In genomic region chr6:12082125-12082524, GRCm38 (mm10) we compare ENCODE assay signal across 28 mouse cellular contexts.
DNase-seq lines count a peak whose midpoint lies in the region; ATAC-seq and TF ChIP-seq lines count a peak whose summit lies in the region.
"Had no signal": no experiment of that assay in that cellular context is flagged by ENCODE, and none has a peak within 500 bp of the region (broad histone marks: within the 10 kb centered on the region; RNA-seq: fewer than 3 reads in every experiment).

No protein-coding gene starts in this region.

- DNase-seq in layer of hippocampus, adult 2 months (ENCODE audit: low spot score in 2 of 2) = no peak
- DNase-seq in layer of hippocampus, postnatal 25 days (ENCODE audit: extremely low spot score in 1 of 2, low spot score in 1 of 2) = no peak
- DNase-seq in NIH3T3 (ENCODE audit: low read depth) = peak; percentile 19
- DNase-seq in right cerebral cortex, postnatal 36 days (ENCODE audit: low spot score in 2 of 2) = no peak
- DNase-seq: adrenal gland, postnatal 14 days; B cell, adult 2 months; cerebellum, adult 11 months; cerebellum, adult 9-10 months; cerebellum, postnatal 36 days; gastrocnemius, adult 2 months; heart, postnatal 10 days; kidney, postnatal 4 days; liver; lung, postnatal 10 days; right cerebral cortex, postnatal 25 days; spleen, adult 18-20 months; thymus, postnatal 4 days had no signal

- no peaks in the 10 kb centered on the region for H3K4me1 ChIP-seq in midbrain, embryonic 15.5 days
- H3K4me1 ChIP-seq in midbrain, embryonic 13.5 days (replicated peaks) = 0 out of 2 replicates have a peak, but pooled peaks cover 2% of the 10 kb centered on the region
- H3K4me1 ChIP-seq: intestine, embryonic 15.5 days had no signal

- H3K9me3 ChIP-seq in midbrain, embryonic 15.5 days = no peaks in the 10 kb centered on the region
- no peaks in the 10 kb centered on the region for H3K9me3 ChIP-seq in midbrain, embryonic 13.5 days
- H3K9me3 ChIP-seq: heart, embryonic 13.5 days; intestine, embryonic 15.5 days had no signal

- no peak overlapping the region for H3K9ac ChIP-seq in midbrain, embryonic 15.5 days
- no peak overlapping the region for H3K9ac ChIP-seq in midbrain, embryonic 13.5 days (replicated peaks)
- H3K9ac ChIP-seq: heart, embryonic 13.5 days; intestine, embryonic 15.5 days; liver, embryonic 14.5 days had no signal

- no peak for TF ChIP-seq CTCF in layer of hippocampus, adult 2 months (conservative IDR thresholded peaks at IDR 0.05)

- H3K27me3 ChIP-seq in midbrain, embryonic 15.5 days (replicated peaks) = no peaks in the 10 kb centered on the region
- H3K27me3 ChIP-seq in midbrain, embryonic 13.5 days = no peaks in the 10 kb centered on the region
- H3K27me3 ChIP-seq: CH12.LX; heart, embryonic 13.5 days; intestine, embryonic 15.5 days had no signal

- ATAC-seq in midbrain, embryonic 15.5 days (replicated peaks) = no peak
- ATAC-seq in midbrain, embryonic 13.5 days = no peak
- no peak for ATAC-seq in erythroblast, adult 5-6 weeks (replicated peaks; ENCODE audit: low FRiP score, poor library complexity, severe bottlenecking)
- ATAC-seq: forebrain, embryonic 14.5 days; hindbrain, embryonic 16.5 days; intestine, embryonic 15.5 days had no signal

- peak overlapping the region; percentile 61 for H3K27ac ChIP-seq in layer of hippocampus, adult 2 months
- H3K27ac ChIP-seq in midbrain, embryonic 15.5 days = 0 out of 2 replicates have a peak overlapping the region, but pooled peaks have one; percentile 15
- no peak overlapping the region for H3K27ac ChIP-seq in midbrain, embryonic 13.5 days
- H3K27ac ChIP-seq: gastrocnemius, adult 2 months; heart, embryonic 13.5 days; kidney, postnatal 0 days; liver, embryonic 14.5 days had no signal

- H3K36me3 ChIP-seq in midbrain, embryonic 15.5 days (replicated peaks) = 0 out of 2 replicates have a peak, but pooled peaks cover 4% of the 10 kb centered on the region
- H3K36me3 ChIP-seq in midbrain, embryonic 13.5 days = peaks cover 21% of the 10 kb centered on the region
- H3K36me3 ChIP-seq: intestine, embryonic 15.5 days had no signal

- WGBS in midbrain, embryonic 15.5 days = 78% methylated on average over 2 of the region's 2 CpGs
- WGBS in midbrain, embryonic 13.5 days = 86% methylated on average over 2 of the region's 2 CpGs

- no peak overlapping the region for H3K4me3 ChIP-seq in layer of hippocampus, adult 2 months
- no peak overlapping the region for H3K4me3 ChIP-seq in midbrain, embryonic 15.5 days
- H3K4me3 ChIP-seq in midbrain, embryonic 13.5 days (replicated peaks) = no peak overlapping the region
- H3K4me3 ChIP-seq: gastrocnemius, adult 2 months; heart, embryonic 13.5 days; intestine, embryonic 15.5 days had no signal

- H3K4me2 ChIP-seq in midbrain, embryonic 15.5 days = no peak overlapping the region
- H3K4me2 ChIP-seq in midbrain, embryonic 13.5 days (replicated peaks) = no peak overlapping the region
- H3K4me2 ChIP-seq: heart, embryonic 13.5 days; intestine, embryonic 15.5 days; midbrain, embryonic 11.5 days had no signal
